Mouse (Mus musculus): Measurements from ENCODE around the gene Psmd1.

- no peak; the same call in 1 of the 2 replicates for TF ChIP-seq CTCF (IDR thresholded peaks at IDR 0.05; ENCODE audit: low read depth, low read length)
- no peak for TF ChIP-seq POLR2A (IDR thresholded peaks at IDR 0.05; ENCODE audit: borderline replicate concordance, low read depth, low read length)
These were observed 110.4 kb downstream of the Psmd1 start for GRCm38 (mm10) chr1:86174602-86175001.
